Mouse (Mus musculus): ENCODE measurements at regions not wholly inside any gene's neighbourhood (a gene's known extent, or its start where the extent isn't known, plus 50 kb on each side); places are given as distances from the start of the nearest gene placed in this dataset.

- no peak for DNase-seq (ENCODE audit: low spot score)
Observed at GRCm38 (mm10) chr14:80789131-80789530, 805.2 kb downstream of the Olfm4 start.

GRCm38 (mm10) chr14:80799370-80799959 lies 815.6 kb downstream of the Olfm4 start:
- no peak for DNase-seq (ENCODE audit: low spot score)

- DNase-seq (ENCODE audit: low spot score) = no peak
Observed at GRCm38 (mm10) chr14:80830476-80830875, 846.6 kb downstream of the Olfm4 start.

- DNase-seq (ENCODE audit: low spot score) = no peak
Observed at GRCm38 (mm10) chr14:80844550-80844949, 860.7 kb downstream of the Olfm4 start.

GRCm38 (mm10) chr14:80845576-80846269 lies 861.8 kb downstream of the Olfm4 start:
- DNase-seq (ENCODE audit: low spot score) = peak; percentile 15

GRCm38 (mm10) chr14:80846420-80847083 lies 862.7 kb downstream of the Olfm4 start:
- DNase-seq (ENCODE audit: low spot score) = no peak

Data from yolk sac, embryonic 10.5 days (tissue).